Mouse (Mus musculus) kidney, postnatal 0 days (tissue): ENCODE measurements at regions not wholly inside any gene's neighbourhood (a gene's known extent, or its start where the extent isn't known, plus 50 kb on each side); places are given as distances from the start of the nearest gene placed in this dataset.
"Not testable (repeated sequence)": the region's sequence is repeated elsewhere in the genome, so short reads cannot be mapped to it uniquely, and the experiment has no call there.

ENCODE experiments used
- ATAC-seq: fragments of 200-750 bp; cut with Nextera tagmentation; replicated peaks from 2 replicates; pipeline ENCODE4 v1.8.0; 2017; ENCODE audit warnings: low read depth, moderate number of reproducible peaks, moderate TSS enrichment, moderate library complexity; ENCODE audit not compliant: low FRiP score
- DNase-seq: peaks from one replicate; pipeline ENCODE4 v3.0.0-alpha.2; 2016; ENCODE audit warnings: low spot score
- H3K27ac ChIP-seq: fragments of 300-500 bp; sonication (generic); 2 replicates; pipeline ENCODE4 v1.5.1; 2014; ENCODE audit warnings: mild to moderate bottlenecking
- H3K27me3 ChIP-seq: fragments of 300-500 bp; sonication (generic); 2 replicates; pipeline ENCODE4 v1.6.1; 2014; ENCODE audit warnings: low read length, mixed read lengths; ENCODE audit not compliant: insufficient read depth
- H3K36me3 ChIP-seq: fragments of 300-500 bp; sonication (generic); 2 replicates; pipeline ENCODE4 v1.6.1; 2014; ENCODE audit warnings: low read length, mixed read lengths; ENCODE audit not compliant: insufficient read depth
- H3K4me1 ChIP-seq: fragments of 300-500 bp; sonication (generic); replicated peaks from 2 replicates; pipeline ENCODE4 v1.6.1; 2014; ENCODE audit warnings: antibody characterized with exemption, low read length, mixed read lengths; ENCODE audit not compliant: insufficient read depth
- H3K4me2 ChIP-seq: fragments of 300-500 bp; sonication (generic); 2 replicates; pipeline ENCODE4 v1.6.1; 2014; ENCODE audit warnings: mild to moderate bottlenecking, low read length, moderate library complexity, mixed read lengths
- H3K4me3 ChIP-seq: fragments of 300-500 bp; sonication (generic); replicated peaks from 2 replicates; pipeline ENCODE4 v1.5.1; 2014; ENCODE audit warnings: low read depth, low read length
- H3K9ac ChIP-seq: fragments of 300-500 bp; sonication (generic); 2 replicates; pipeline ENCODE4 v1.6.1; 2014; ENCODE audit warnings: low read depth, low read length
- H3K9me3 ChIP-seq: fragments of 300-500 bp; sonication (generic); replicated peaks from 2 replicates; pipeline ENCODE4 v1.6.1; 2016; ENCODE audit warnings: low read length, inconsistent platforms, mixed read lengths
- CTCF ChIP-seq: IDR thresholded peaks from 2 replicates; pipeline ENCODE4 v1.5.1; 2016; ENCODE audit warnings: antibody characterized with exemption, low read depth, mild to moderate bottlenecking, moderate library complexity
- WGBS: fragments of 180-500 bp; shearing (Covaris S2); extraction: QIAGEN DNeasy Blood & Tissue Kit; methylation state at CpG from one replicate; pipeline ENCODE4 v1.1.7; 2014; 5-methylcytosine and 5-hydroxymethylcytosine counted together

DNA sequence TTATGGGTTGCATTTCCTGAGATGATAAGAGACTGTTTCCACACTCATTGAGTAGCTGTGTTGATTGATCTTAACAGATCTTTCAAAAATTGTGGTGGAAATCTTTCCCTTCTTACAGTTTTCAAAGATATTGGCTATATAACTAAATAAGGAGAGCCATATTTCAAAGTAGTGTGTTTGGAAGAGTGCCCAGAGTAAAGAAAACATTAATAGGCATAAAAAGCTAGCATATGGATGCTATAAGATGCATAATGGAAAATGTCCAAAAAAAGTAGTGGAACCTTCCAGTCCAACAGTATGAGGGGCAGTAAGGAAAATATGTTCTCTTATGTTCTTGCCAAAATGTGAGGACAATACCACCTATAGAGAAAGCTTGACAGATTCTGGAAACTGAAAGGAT, 137.2 kb upstream of the Speer3 start:
- ATAC-seq, result no peak
- TF ChIP-seq CTCF, result no peak
- no peaks in the 10 kb centered on the region for H3K27me3 ChIP-seq
- H3K9ac ChIP-seq, result no peak overlapping the region
- H3K27ac ChIP-seq, result no peak overlapping the region
- no peaks in the 10 kb centered on the region for H3K36me3 ChIP-seq
- no peak for DNase-seq
- H3K4me1 ChIP-seq, result no peaks in the 10 kb centered on the region
- no peak overlapping the region for H3K4me2 ChIP-seq
- H3K4me3 ChIP-seq, result no peak overlapping the region
- no peaks in the 10 kb centered on the region for H3K9me3 ChIP-seq

- H3K27ac ChIP-seq, H3K4me1 ChIP-seq, H3K9ac ChIP-seq, H3K4me3 ChIP-seq, H3K4me2 ChIP-seq, DNase-seq, H3K9me3 ChIP-seq, H3K36me3 ChIP-seq, ATAC-seq, H3K27me3 ChIP-seq: not testable (repeated sequence)
- 83% methylated on average over 7 of the region's 7 CpGs for WGBS
These were observed 133.1 kb upstream of the Speer3 start for GRCm38 (mm10) chr5:13658301-13658700.

DNA sequence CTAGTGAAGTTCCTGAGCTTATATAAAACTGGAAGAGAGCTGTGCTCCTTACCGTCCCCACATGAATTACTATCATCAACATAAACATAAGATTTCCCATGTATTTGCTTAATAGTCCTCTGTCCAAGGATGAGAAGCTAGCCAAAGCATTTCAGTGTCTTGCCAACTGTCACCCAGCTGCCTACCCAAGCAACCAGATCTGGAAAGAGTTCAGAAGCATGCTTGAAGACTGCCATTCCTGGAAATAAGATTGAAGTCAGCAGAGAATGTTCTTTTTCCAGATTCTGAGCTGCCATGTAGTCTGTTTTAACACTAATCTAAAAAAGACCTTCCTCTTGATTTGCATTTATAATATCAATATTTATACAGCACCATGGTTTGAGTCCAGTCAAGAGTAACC, 131.9 kb upstream of the Speer3 start:
- H3K4me2 ChIP-seq, result no peak overlapping the region
- no peak for DNase-seq
- no peak overlapping the region for H3K9ac ChIP-seq
- H3K9me3 ChIP-seq, result no peaks in the 10 kb centered on the region
- no peak overlapping the region for H3K4me3 ChIP-seq
- ATAC-seq, result no peak
- no peaks in the 10 kb centered on the region for H3K36me3 ChIP-seq
- no peak overlapping the region for H3K27ac ChIP-seq
- no peaks in the 10 kb centered on the region for H3K4me1 ChIP-seq
- WGBS, result 54% methylated on average over 1 of the region's 1 CpGs
- no peaks in the 10 kb centered on the region for H3K27me3 ChIP-seq
- TF ChIP-seq CTCF, result no peak

- Histone ChIP-seq H3K4me1 (no peaks in the 10 kb centered on the region), H3K4me3 (no peak overlapping the region), H3K4me2 (no peak overlapping the region), H3K9me3 (no peaks in the 10 kb centered on the region), H3K27ac (no peak overlapping the region), H3K9ac (no peak overlapping the region), H3K27me3 (no peaks in the 10 kb centered on the region), H3K36me3 (no peaks in the 10 kb centered on the region)
- ATAC-seq, result no peak
- DNase-seq, result no peak
- WGBS, result 77% methylated on average over 1 of the region's 1 CpGs
- no peak for TF ChIP-seq CTCF
These were observed 124.0 kb upstream of the Speer3 start for GRCm38 (mm10) chr5:13667444-13667843.

- Histone ChIP-seq H3K4me2 (no peak overlapping the region), H3K36me3 (no peaks in the 10 kb centered on the region), H3K4me3 (no peak overlapping the region), H3K9me3 (no peaks in the 10 kb centered on the region), H3K4me1 (no peaks in the 10 kb centered on the region), H3K9ac (no peak overlapping the region), H3K27ac (no peak overlapping the region), H3K27me3 (no peaks in the 10 kb centered on the region)
- DNase-seq, result no peak
- ATAC-seq, result no peak
- no peak for TF ChIP-seq CTCF
These were observed 122.6 kb upstream of the Speer3 start for GRCm38 (mm10) chr5:13668840-13669239.

- ATAC-seq (no peak; the same call in 1 of the 2 replicates), DNase-seq (peak; percentile 84)
- H3K27ac ChIP-seq, result no peak overlapping the region
- H3K4me3 ChIP-seq, result no peak overlapping the region
- H3K4me2 ChIP-seq, result no peak overlapping the region
- WGBS, result 38% methylated on average over 5 of the region's 5 CpGs
- H3K9me3 ChIP-seq, result no peaks in the 10 kb centered on the region
- H3K4me1 ChIP-seq, result no peaks in the 10 kb centered on the region
- H3K27me3 ChIP-seq, result no peaks in the 10 kb centered on the region
- no peaks in the 10 kb centered on the region for H3K36me3 ChIP-seq
- no peak overlapping the region for H3K9ac ChIP-seq
- TF ChIP-seq CTCF, result no peak
These were observed 100.3 kb upstream of the Speer3 start for GRCm38 (mm10) chr5:13690929-13691806.

DNA sequence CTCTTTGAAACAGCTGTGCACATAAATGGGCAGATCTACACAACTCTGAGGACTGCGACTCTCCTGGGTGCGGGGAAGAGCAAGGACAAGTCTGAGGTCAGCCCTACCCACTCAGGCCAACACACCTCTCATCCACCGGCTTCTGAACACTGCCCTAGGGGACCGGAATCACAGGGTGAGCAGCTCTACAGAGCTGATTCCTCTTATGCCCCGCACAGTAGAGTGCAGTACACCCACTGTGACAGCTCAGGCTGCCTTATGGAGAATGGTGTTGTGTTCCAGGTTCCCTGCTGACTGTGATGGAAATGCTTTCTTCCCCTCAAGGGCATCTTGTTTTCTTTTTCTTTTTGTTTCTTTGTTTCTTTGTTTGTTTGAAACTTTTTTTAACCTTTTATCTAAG, 96.6 kb upstream of the Speer3 start:
- WGBS, result 66% methylated on average over 5 of the region's 5 CpGs
- no peak; the same call in 1 of the 2 replicates for ATAC-seq
- no peaks in the 10 kb centered on the region for H3K27me3 ChIP-seq
- H3K9me3 ChIP-seq, result no peaks in the 10 kb centered on the region
- H3K4me2 ChIP-seq, result no peak overlapping the region
- H3K4me3 ChIP-seq, result no peak overlapping the region
- no peak overlapping the region for H3K9ac ChIP-seq
- TF ChIP-seq CTCF, result no peak
- H3K27ac ChIP-seq, result no peak overlapping the region
- no peaks in the 10 kb centered on the region for H3K4me1 ChIP-seq
- DNase-seq, result no peak
- H3K36me3 ChIP-seq, result no peaks in the 10 kb centered on the region
